Mouse (Mus musculus) spleen, adult 2 months (tissue): ENCODE measurements around the gene Zic3.

Source experiments
- CTCF ChIP-seq: fragments of 200-500 bp; IDR thresholded peaks from 2 replicates; pipeline ENCODE4 v1.5.1; 2011; ENCODE audit warnings: mild to moderate bottlenecking, inconsistent platforms; ENCODE audit not compliant: insufficient read depth, insufficient read length, insufficient replicate concordance; ENCODE audit errors: extremely low read depth
- POLR2A ChIP-seq: fragments of 200-500 bp; IDR thresholded peaks from 2 replicates; pipeline ENCODE4 v1.6.1; 2011; ENCODE audit warnings: low read depth, low read length, inconsistent platforms

DNA sequence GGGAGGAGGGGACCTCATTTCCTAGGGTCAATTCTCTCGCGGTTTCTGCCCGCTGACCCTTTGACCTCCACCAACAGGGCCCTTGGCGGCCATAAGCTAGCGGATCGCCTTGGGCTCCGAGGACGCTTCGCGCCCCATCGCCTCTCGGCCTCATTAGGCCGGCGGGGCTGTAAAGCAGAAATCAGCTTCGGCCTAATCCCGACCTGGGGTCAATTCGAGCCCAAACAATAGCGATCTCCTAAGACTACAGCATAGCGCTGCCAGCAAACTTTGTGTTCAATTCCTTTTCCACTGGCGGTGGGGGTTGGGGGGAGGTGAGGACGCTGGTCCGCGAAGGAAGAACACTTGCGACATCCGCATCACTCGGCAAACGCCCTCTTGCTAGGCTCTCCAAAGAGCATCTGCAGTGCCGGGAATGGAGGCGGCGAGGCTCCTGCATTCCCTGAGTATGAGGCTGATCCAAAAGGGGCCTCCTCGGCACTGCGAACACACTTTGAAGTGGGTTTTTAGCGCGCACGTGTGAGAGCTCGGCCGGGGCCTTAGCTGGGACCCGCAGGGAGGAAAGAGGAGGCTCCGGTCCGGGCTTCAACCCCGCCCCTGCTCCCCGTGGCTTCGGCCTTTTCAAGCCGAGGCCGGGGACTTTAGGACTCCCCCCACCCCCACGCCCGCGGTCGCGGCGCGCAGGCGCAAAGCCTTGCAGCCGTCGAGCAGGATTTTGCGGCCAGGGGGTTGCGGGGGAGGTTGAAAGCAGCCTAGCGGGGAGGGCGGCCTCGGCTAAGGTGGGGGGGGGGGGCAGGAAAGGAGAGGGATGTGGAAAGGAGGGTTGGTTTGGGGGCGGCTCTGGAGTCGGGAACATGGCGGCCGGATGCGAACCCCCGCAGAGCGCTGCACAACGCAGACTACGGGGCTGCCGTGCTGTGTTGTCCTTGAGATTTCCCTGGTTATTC lies 15.8 kb downstream of the Zic3 start:
- no peak for TF ChIP-seq CTCF
- TF ChIP-seq POLR2A, result no peak
